Mouse (Mus musculus) liver, postnatal 0 days (tissue): ENCODE measurements around the gene Wnt8b. TPM values are rescaled to one million over a fixed set of nuclear protein-coding genes. Genes with fewer than 3 reads are reported as not detected.
A peak's percentile ranks its signal among the peaks of the same experiment; 100 is the strongest.

Experiments
- ATAC-seq: fragments of 200-750 bp; cut with Nextera tagmentation; 2 replicates; pipeline ENCODE4 v1.8.0; 2017; ENCODE audit warnings: mild to moderate bottlenecking, moderate library complexity
- DNase-seq: peaks from one replicate; pipeline ENCODE4 v3.0.0-alpha.2; 2016
- H3K27ac ChIP-seq: fragments of 300-500 bp; sonication (generic); 2 replicates; pipeline ENCODE4 v1.5.1; 2014; ENCODE audit warnings: antibody characterized with exemption, moderate library complexity, mild to moderate bottlenecking, low read depth
- H3K27me3 ChIP-seq: fragments of 300-500 bp; sonication (generic); 2 replicates; pipeline ENCODE4 v1.6.1; 2014; ENCODE audit warnings: low read length, control low read depth, mixed read lengths; ENCODE audit not compliant: insufficient read depth
- H3K36me3 ChIP-seq: fragments of 300-500 bp; sonication (generic); replicated peaks from 2 replicates; pipeline ENCODE4 v1.6.1; 2014; ENCODE audit warnings: mild to moderate bottlenecking, control low read depth, low read length, moderate library complexity, mixed read lengths; ENCODE audit not compliant: insufficient read depth
- H3K4me1 ChIP-seq: fragments of 300-500 bp; sonication (generic); 2 replicates; pipeline ENCODE4 v1.6.1; 2014; ENCODE audit warnings: antibody characterized with exemption, mild to moderate bottlenecking, control low read depth; ENCODE audit not compliant: insufficient read depth
- H3K4me2 ChIP-seq: fragments of 300-500 bp; sonication (generic); 2 replicates; pipeline ENCODE4 v1.6.1; 2014; ENCODE audit warnings: low read depth, mild to moderate bottlenecking, low read length, moderate library complexity, mixed read lengths
- H3K4me3 ChIP-seq: fragments of 300-500 bp; sonication (generic); 2 replicates; pipeline ENCODE4 v1.5.1; 2014; ENCODE audit warnings: low read depth, low read length
- H3K9ac ChIP-seq: fragments of 300-500 bp; sonication (generic); replicated peaks from 2 replicates; pipeline ENCODE4 v1.6.1; 2014; ENCODE audit warnings: mild to moderate bottlenecking, moderate library complexity
- H3K9me3 ChIP-seq: fragments of 300-500 bp; sonication (generic); 2 replicates; pipeline ENCODE4 v1.6.1; 2016; ENCODE audit warnings: mild to moderate bottlenecking, control low read depth, low read length, mixed read lengths
- CTCF ChIP-seq: sonication (generic); IDR thresholded peaks from 2 replicates; pipeline ENCODE4 v1.5.1; 2016; ENCODE audit warnings: antibody characterized with exemption, low read depth
- EP300 ChIP-seq: IDR thresholded peaks from 2 replicates; pipeline ENCODE4 v1.6.1; 2016; ENCODE audit warnings: antibody characterized with exemption, low read depth, mild to moderate bottlenecking
- WGBS: fragments of 180-500 bp; shearing (Covaris S2); extraction: QIAGEN DNeasy Blood & Tissue Kit; methylation state at CpG from one replicate; pipeline ENCODE4 v1.1.7; 2014; ENCODE audit not compliant: insufficient replicate concordance; 5-methylcytosine and 5-hydroxymethylcytosine counted together
- polyA plus RNA-seq: library from polyadenylated mRNA; unstranded; fragments of >200 nt; fragmentation: Nextera tagmentation; extraction: Ambion mirVana; gene quantifications from 2 replicates; pipeline ENCODE4 v1.2.1, GENCODE M21; 2015

Wnt8b gene
- not detected in 2 replicates for polyA plus RNA-seq

DNA sequence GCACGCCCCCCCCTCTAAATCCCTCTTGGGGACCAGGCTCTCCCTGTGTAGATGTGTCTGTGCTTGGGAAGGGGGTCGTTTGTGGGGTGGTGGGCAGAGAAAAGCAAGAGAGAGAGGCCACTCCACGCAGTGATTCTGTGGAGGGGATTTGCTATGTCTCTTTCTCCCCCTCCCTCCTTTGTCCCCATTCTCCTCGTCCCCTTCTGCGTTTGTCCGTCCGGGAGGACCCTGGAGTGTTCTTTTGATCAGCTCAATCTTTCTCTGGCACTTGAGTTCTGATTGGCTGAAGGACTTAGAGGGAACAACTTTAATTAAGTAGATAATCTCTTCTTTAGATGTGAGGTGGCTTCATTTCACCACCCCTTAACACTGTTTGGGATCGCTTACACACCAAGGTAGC lies at the start of gene Wnt8b:
Wnt8b (plus strand) TSS at position 345 of the 400 bp plus-strand sequence.
- H3K36me3 ChIP-seq, result no peaks in the 10 kb centered on the region
- 0 out of 2 replicates have a peak, but pooled peaks cover 16% of the 10 kb centered on the region for H3K27me3 ChIP-seq
- WGBS, result 48% methylated on average over 8 of the region's 8 CpGs
- ATAC-seq (no peak), DNase-seq (no peak)
- no peaks in the 10 kb centered on the region for H3K4me1 ChIP-seq
- H3K4me3 ChIP-seq, result no peak within 1 kb of the TSS
- H3K27ac ChIP-seq, result no peak within 1 kb of the TSS
- no peaks in the 10 kb centered on the region for H3K9me3 ChIP-seq
- no peak for TF ChIP-seq EP300
- no peak for TF ChIP-seq CTCF
- H3K9ac ChIP-seq, result no peak within 1 kb of the TSS
- H3K4me2 ChIP-seq, result no peak within 1 kb of the TSS

GRCm38 (mm10) chr19:44445755-44446154 lies 47.5 kb upstream of the Wnt8b start:
- H3K27ac ChIP-seq, result no peak overlapping the region
- H3K27me3 ChIP-seq, result no peaks in the 10 kb centered on the region
- H3K9me3 ChIP-seq, result no peaks in the 10 kb centered on the region
- H3K4me1 ChIP-seq, result no peaks in the 10 kb centered on the region
- H3K9ac ChIP-seq, result no peak overlapping the region
- DNase-seq (no peak), ATAC-seq (no peak)
- WGBS, result 82% methylated on average over 3 of the region's 3 CpGs
- H3K36me3 ChIP-seq, result no peaks in the 10 kb centered on the region
- no peak overlapping the region for H3K4me3 ChIP-seq
- TF ChIP-seq CTCF, result no peak
- no peak for TF ChIP-seq EP300
- no peak overlapping the region for H3K4me2 ChIP-seq

DNA sequence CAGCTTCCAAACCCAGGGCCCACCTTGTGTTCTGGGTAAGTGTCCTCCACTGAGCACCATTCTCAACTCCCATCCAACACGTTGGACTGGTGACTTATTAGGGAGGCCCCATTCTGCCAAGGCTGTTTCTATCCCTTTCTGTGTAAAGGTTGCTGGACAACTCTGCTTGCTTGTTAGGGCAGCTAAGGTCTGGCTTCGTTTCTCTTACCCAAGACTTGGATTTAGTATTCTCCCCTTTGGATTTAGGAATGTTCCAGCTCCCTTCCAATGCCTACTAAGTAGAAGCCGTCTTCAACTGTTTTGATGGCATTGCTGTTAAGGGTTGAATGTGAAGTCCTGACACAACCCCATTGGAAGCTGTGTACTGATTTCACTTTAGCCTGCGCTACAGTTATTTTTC lies 45.3 kb upstream of the Wnt8b start:
- no peak for DNase-seq
- 75% methylated on average over 4 of the region's 4 CpGs for WGBS
- no peak overlapping the region for H3K4me3 ChIP-seq
- H3K4me2 ChIP-seq, result no peak overlapping the region
- ATAC-seq, result no peak
- TF ChIP-seq EP300 (no peak), CTCF (no peak)
- H3K9ac ChIP-seq, result no peak overlapping the region
- H3K36me3 ChIP-seq, result no peaks in the 10 kb centered on the region
- H3K27me3 ChIP-seq, result no peaks in the 10 kb centered on the region
- no peaks in the 10 kb centered on the region for H3K4me1 ChIP-seq
- H3K9me3 ChIP-seq, result no peaks in the 10 kb centered on the region
- H3K27ac ChIP-seq, result no peak overlapping the region

- ATAC-seq (no peak), DNase-seq (no peak)
- WGBS, result 89% methylated on average over 6 of the region's 6 CpGs
- H3K4me3 ChIP-seq, result no peak overlapping the region
- H3K9ac ChIP-seq, result no peak overlapping the region
- no peak overlapping the region for H3K27ac ChIP-seq
- no peaks in the 10 kb centered on the region for H3K36me3 ChIP-seq
- H3K4me2 ChIP-seq, result no peak overlapping the region
- H3K27me3 ChIP-seq, result no peaks in the 10 kb centered on the region
- TF ChIP-seq CTCF (no peak), EP300 (no peak)
- no peaks in the 10 kb centered on the region for H3K9me3 ChIP-seq
- peaks cover 5% of the 10 kb centered on the region for H3K4me1 ChIP-seq
Measured at GRCm38 (mm10) chr19:44454862-44455261, 38.4 kb upstream of the Wnt8b start.

GRCm38 (mm10) chr19:44455356-44455755 lies 37.9 kb upstream of the Wnt8b start:
- ATAC-seq, result no peak
- H3K4me2 ChIP-seq, result no peak overlapping the region
- 72% methylated on average over 8 of the region's 8 CpGs for WGBS
- TF ChIP-seq CTCF, result no peak
- no peak for TF ChIP-seq EP300
- H3K36me3 ChIP-seq, result no peaks in the 10 kb centered on the region
- no peak overlapping the region for H3K27ac ChIP-seq
- H3K4me1 ChIP-seq, result peaks cover 5% of the 10 kb centered on the region
- H3K4me3 ChIP-seq, result no peak overlapping the region
- H3K9me3 ChIP-seq, result no peaks in the 10 kb centered on the region
- DNase-seq, result no peak
- no peak overlapping the region for H3K9ac ChIP-seq
- H3K27me3 ChIP-seq, result no peaks in the 10 kb centered on the region

DNA sequence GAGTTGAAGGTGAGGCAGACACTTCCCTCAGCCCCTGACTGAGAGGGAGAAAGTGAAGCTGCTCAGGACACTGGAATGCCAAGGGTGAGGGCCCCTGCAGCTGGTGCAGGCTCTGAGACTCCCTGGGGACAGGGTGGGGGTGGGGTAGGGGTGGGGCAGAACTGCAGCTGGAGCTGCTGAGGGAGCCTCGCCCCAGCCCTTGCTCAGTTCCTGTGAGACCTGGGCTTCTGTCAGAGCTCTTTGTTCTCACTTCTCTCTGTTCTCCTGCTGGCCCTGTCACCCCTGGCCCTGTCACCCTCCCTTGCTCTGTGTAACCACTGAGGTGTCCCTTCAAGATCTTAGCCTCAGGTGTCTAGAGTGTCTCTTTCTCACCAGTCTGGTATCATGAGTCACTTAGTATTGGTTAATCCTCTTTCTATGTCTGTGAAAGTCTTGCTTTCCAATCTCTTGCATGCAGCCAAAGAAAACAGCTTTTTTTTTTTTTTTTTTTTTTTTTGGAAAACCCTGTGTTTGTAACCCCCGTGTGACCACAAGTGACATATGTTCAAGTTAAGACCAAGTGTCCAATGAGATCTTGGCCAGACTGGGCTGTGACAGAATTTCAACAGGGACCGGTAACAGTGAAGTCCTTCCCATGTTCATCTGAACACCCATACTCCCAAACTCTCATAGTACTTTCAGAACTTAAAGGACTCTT lies 35.8 kb upstream of the Wnt8b start:
- Histone ChIP-seq H3K27ac (no peak overlapping the region), H3K9ac (no peak overlapping the region), H3K36me3 (no peaks in the 10 kb centered on the region), H3K4me2 (no peak overlapping the region), H3K27me3 (no peaks in the 10 kb centered on the region), H3K4me1 (peaks cover 5% of the 10 kb centered on the region), H3K4me3 (no peak overlapping the region), H3K9me3 (no peaks in the 10 kb centered on the region)
- ATAC-seq, result peak; percentile 56
- no peak for TF ChIP-seq EP300
- TF ChIP-seq CTCF, result no peak
- 48% methylated on average over 3 of the region's 3 CpGs for whole genome bisulfite sequencing
- peak; percentile 20 for DNase-seq
